Mouse (Mus musculus) G1E (cell line): Measurements from ENCODE around the gene Prr9. TPM values are rescaled to one million over a fixed set of nuclear protein-coding genes. Genes with fewer than 3 reads are reported as not detected.

ENCODE experiments used
- ATAC-seq: 2 replicates; pipeline ENCODE4 v1.8.0; 2016; ENCODE audit warnings: mild to moderate bottlenecking; ENCODE audit not compliant: insufficient number of reproducible peaks, poor library complexity, low FRiP score, severe bottlenecking; ENCODE audit errors: extremely low read depth
- DNase-seq: peaks from one replicate; pipeline ENCODE4 v3.0.0; 2012; ENCODE audit warnings: low spot score
- H3K27me3 ChIP-seq: 2 replicates; pipeline ENCODE4 v1.6.1; 2012; ENCODE audit warnings: mild to moderate bottlenecking, low read length, inconsistent platforms; ENCODE audit not compliant: insufficient read depth
- H3K36me3 ChIP-seq: replicated peaks from 2 replicates; pipeline ENCODE3; 2012; ENCODE audit warnings: mild to moderate bottlenecking, inconsistent platforms
- H3K4me1 ChIP-seq: 2 replicates; pipeline ENCODE4 v1.6.1; 2012; ENCODE audit warnings: low read depth, low read length, inconsistent platforms, mixed read lengths; ENCODE audit not compliant: insufficient read depth
- H3K4me3 ChIP-seq: 2 replicates; pipeline ENCODE4 v1.5.1; 2012; ENCODE audit warnings: low read depth, mild to moderate bottlenecking, inconsistent platforms, low read length, moderate library complexity, mixed read lengths
- H3K9me3 ChIP-seq: replicated peaks from 2 replicates; pipeline ENCODE4 v1.6.1; 2012; ENCODE audit warnings: inconsistent platforms
- CTCF ChIP-seq: IDR thresholded peaks from 2 replicates; pipeline ENCODE4 v1.5.1; 2012; ENCODE audit warnings: low read depth, low read length, inconsistent platforms, mixed read lengths
- GATA1 ChIP-seq: IDR thresholded peaks from 2 replicates; pipeline ENCODE4 v1.6.1; 2012; ENCODE audit warnings: borderline replicate concordance, low read length, inconsistent platforms, mixed read lengths
- GATA2 ChIP-seq: IDR thresholded peaks from 2 replicates; pipeline ENCODE4 v1.6.1; 2012; ENCODE audit warnings: low read depth, low read length, inconsistent platforms, borderline replicate concordance
- POLR2AphosphoS5 ChIP-seq: IDR thresholded peaks from 2 replicates; pipeline ENCODE4 v1.6.1; 2012; ENCODE audit warnings: low read depth, low read length, inconsistent platforms; ENCODE audit not compliant: insufficient replicate concordance
- TAL1 ChIP-seq: conservative IDR thresholded peaks from 2 replicates; pipeline ENCODE4 v1.6.1; 2012; ENCODE audit warnings: low read depth, low read length, inconsistent platforms, mixed read lengths
- polyA plus RNA-seq: library from polyadenylated mRNA; stranded (reverse); fragments of >175 nt; gene quantifications from 2 replicates; pipeline ENCODE4 v1.2.3, GENCODE M21; 2012
- total RNA-seq, 2 experiments: library from RNA; stranded (forward) in 1 of 2; stranded (reverse) in 1 of 2; fragments of 200-1000 nt in 1 of 2; fragments of >200 nt in 1 of 2; fragmentation: Nextera tagmentation in 1 of 2; gene quantifications; 2 replicates each; pipeline ENCODE4 v1.2.3; 2014 to 2017

The Prr9 gene
- total and polyA plus RNA-seq, 3 experiments = 0.22 TPM; not detected in 2

DNA sequence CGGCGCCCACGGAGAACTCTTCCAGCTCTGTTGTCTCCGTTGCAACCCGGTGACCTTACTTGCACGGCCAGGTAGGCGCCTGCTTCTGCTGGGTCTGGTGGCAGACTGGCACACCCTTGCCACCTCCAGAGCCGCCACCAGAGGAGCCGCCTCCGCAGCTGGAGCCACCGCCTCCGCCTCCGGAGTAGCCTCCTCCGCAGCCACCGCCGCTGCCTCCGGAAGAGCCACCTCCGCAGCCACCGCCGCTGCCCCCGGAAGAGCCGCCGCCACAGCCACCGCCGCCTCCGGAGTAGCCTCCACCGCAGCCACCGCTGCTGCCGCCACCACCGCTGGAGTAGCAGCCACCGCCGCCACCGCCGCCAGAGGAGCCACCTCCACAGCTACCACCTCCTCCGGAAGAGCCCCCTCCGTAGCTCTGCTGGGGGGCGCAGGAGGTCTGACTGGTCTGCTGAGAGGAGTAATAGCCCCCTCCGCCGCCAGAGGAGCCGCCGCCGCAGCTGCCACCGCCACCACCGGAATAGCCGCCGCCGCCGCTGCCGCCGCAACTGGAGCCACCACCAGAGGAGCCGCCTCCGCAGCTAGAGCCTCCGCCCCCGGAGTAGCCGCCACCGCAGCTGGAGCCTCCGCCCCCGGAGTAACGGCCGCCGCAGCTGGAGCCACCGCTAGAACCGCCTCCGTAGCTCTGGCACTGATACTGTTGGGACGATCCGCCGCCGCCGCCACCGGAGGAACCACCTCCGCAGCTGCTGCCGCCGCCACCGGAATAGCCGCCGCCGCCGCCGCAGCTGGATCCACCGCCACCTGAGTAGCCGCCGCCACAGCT, 43.1 kb downstream of the Prr9 start:
- no peak for DNase-seq
- Histone ChIP-seq H3K9me3 (peaks cover 24% of the 10 kb centered on the region), H3K4me3 (no peak overlapping the region), H3K4me1 (no peaks in the 10 kb centered on the region), H3K36me3 (no peaks in the 10 kb centered on the region), H3K27me3 (no peaks in the 10 kb centered on the region)
- TF ChIP-seq POLR2AphosphoS5 (no peak), CTCF (no peak), GATA1 (no peak), GATA2 (no peak), TAL1 (no peak)
- no peak for ATAC-seq

Other genes with a start within 250 kb of the Prr9 start
- not detected in 2 replicates for gene Pglyrp3, start 109.4 kb downstream of the Prr9 start, total RNA-seq (2014; fragmentation: Nextera tagmentation)
- not detected in 2 replicates for gene Pglyrp3, start 109.4 kb downstream of the Prr9 start, total RNA-seq (2017)
- gene Pglyrp3, start 109.4 kb downstream of the Prr9 start, polyA plus RNA-seq = not detected in 2 replicates
- not detected in 2 replicates for gene Lor, start 40.8 kb downstream of the Prr9 start, total RNA-seq (2014; fragmentation: Nextera tagmentation)
- gene Lor, start 40.8 kb downstream of the Prr9 start, total RNA-seq (2017) = not detected in 2 replicates
- gene Lor, start 40.8 kb downstream of the Prr9 start, polyA plus RNA-seq = not detected in 2 replicates
- not detected in 2 replicates for gene Lelp1, start 18.8 kb upstream of the Prr9 start, total RNA-seq (2014; fragmentation: Nextera tagmentation)
- gene Lelp1, start 18.8 kb upstream of the Prr9 start, total RNA-seq (2017) = not detected in 2 replicates
- gene Lelp1, start 18.8 kb upstream of the Prr9 start, polyA plus RNA-seq = not detected in 2 replicates
- gene Sprr2a1, start 91.9 kb upstream of the Prr9 start, total RNA-seq (2014; fragmentation: Nextera tagmentation) = not detected in 2 replicates
- gene Sprr2a1, start 91.9 kb upstream of the Prr9 start, total RNA-seq (2017) = not detected in 2 replicates
- gene Sprr2a1, start 91.9 kb upstream of the Prr9 start, polyA plus RNA-seq = not detected in 2 replicates
- not detected in 2 replicates for gene Sprr2a2, start 92.0 kb upstream of the Prr9 start, total RNA-seq (2014; fragmentation: Nextera tagmentation)
- 0.12 and 0.60 TPM in 2 replicates for gene Sprr2a2, start 92.0 kb upstream of the Prr9 start, total RNA-seq (2017)
- not detected in 2 replicates for gene Sprr2a2, start 92.0 kb upstream of the Prr9 start, polyA plus RNA-seq
- not detected in 2 replicates for gene Sprr2a3, start 161.5 kb upstream of the Prr9 start, total RNA-seq (2014; fragmentation: Nextera tagmentation)
- 0.11 and 0.23 TPM in 2 replicates for gene Sprr2a3, start 161.5 kb upstream of the Prr9 start, total RNA-seq (2017)
- not detected in 2 replicates for gene Sprr2a3, start 161.5 kb upstream of the Prr9 start, polyA plus RNA-seq
- gene Sprr2b, start 192.7 kb upstream of the Prr9 start, total RNA-seq (2014; fragmentation: Nextera tagmentation) = not detected in 2 replicates
- not detected in 2 replicates for gene Sprr2b, start 192.7 kb upstream of the Prr9 start, total RNA-seq (2017)
- not detected in 2 replicates for gene Sprr2b, start 192.7 kb upstream of the Prr9 start, polyA plus RNA-seq
- gene Sprr2d, start 215.2 kb upstream of the Prr9 start, total RNA-seq (2014; fragmentation: Nextera tagmentation) = not detected in 2 replicates
- gene Sprr2d, start 215.2 kb upstream of the Prr9 start, total RNA-seq (2017) = not detected in 2 replicates
- not detected in 2 replicates for gene Sprr2d, start 215.2 kb upstream of the Prr9 start, polyA plus RNA-seq
- not detected in 2 replicates for gene Sprr2e, start 228.2 kb upstream of the Prr9 start, total RNA-seq (2014; fragmentation: Nextera tagmentation)
- not detected in 2 replicates for gene Sprr2e, start 228.2 kb upstream of the Prr9 start, total RNA-seq (2017)
- gene Sprr2e, start 228.2 kb upstream of the Prr9 start, polyA plus RNA-seq = not detected in 2 replicates
- not detected in 2 replicates for gene Sprr2f, start 241.2 kb upstream of the Prr9 start, total RNA-seq (2014; fragmentation: Nextera tagmentation)
- not detected in 2 replicates for gene Sprr2f, start 241.2 kb upstream of the Prr9 start, total RNA-seq (2017)
- not detected in 2 replicates for gene Sprr2f, start 241.2 kb upstream of the Prr9 start, polyA plus RNA-seq